Mouse (Mus musculus): Measurements from ENCODE around the gene Lypd5.

Lypd5 gene

DNA sequence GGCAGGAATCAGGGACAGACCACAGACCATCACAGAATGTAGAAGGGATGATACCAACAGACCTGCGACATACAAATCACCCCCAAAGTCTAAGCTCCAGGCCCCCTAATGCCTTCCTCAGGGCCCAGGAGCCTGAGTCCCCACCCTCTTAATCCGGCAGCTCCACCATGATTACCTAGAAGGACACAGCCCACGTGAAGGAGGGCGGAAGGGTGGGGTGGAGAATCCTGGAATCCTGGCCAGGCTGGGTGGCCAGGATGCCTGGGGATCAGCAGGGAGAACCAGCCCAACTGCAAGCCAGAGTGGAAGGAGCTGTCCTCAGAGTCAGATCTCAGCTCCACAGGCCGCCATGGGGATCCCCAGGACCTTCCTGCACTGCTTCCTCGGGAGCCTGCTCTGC is at the start of gene Lypd5:
Gene Lypd5, plus strand, starts transcription at position 301 of the 400 bp plus-strand sequence.
- in situ Hi-C loops (cut with MboI, MseI): no loop called here

DNA sequence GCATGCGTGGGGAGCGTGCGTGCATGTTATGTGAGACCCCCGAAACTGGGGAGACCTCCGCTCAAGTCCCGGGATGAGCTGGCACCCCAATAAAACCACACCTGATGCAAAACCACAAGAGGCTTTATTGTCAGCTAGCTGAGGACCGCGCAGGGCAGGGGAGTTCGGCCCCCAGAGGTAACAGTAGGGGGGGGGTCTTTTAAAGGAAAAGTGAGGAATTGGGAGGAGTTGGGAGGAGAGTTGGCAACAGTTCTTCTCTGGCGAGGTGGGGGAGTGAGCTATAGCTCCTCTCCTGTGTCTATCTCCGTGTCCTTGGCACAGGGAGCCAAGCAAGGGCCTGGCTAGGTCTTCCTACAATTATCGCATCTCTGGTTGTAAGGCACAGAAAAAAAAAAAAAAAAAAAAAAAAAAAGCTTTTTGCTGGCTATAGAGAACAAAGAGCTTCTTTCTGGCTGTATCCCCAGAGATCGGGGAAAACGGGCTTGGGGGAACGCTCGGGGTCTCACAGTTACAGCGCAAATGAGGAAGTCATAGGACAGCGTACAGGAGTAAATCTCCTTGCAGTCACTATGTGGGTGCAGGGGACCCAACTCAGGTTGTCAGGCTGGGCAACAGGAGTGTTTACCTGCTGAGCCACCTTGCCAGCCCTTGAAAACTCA is 49.0 kb upstream of the Lypd5 start:
- in situ Hi-C loops (cut with MboI, MseI): loop anchor here (10.0 kb wide), 1 partner anchor 335 kb away; no protein-coding TSS in a partner anchor

DNA sequence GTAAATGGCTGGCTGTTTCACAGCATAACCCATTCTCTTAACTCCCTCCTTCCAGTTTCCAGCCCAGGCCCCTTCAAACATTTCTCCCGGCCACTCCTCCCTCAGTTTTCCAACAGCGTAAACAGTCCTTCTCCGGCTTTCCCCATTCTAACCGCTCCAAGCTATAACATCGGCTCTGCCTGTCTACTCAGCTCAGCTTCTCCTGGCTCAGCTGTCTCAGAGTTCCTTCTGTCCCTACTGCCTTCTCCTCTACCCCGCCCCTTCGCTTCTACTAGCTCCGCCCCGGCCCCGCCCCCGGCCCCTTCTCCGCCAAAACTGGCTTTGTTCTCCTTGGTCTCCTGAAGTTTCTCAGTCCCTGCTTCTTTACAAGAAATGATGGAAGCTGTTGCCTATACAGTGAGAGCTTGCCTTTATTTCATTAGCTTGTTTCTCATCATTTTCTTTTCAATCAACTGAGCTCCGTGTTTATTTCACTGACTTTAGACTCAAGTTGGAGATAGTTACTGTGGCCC is 48.2 kb upstream of the Lypd5 start, which contains the start of gene Zfp61:
Gene Zfp61, minus strand, starts transcription at position 462 of the 512 bp plus-strand sequence.
- in situ Hi-C loops (cut with MboI, MseI): no loop called here

DNA sequence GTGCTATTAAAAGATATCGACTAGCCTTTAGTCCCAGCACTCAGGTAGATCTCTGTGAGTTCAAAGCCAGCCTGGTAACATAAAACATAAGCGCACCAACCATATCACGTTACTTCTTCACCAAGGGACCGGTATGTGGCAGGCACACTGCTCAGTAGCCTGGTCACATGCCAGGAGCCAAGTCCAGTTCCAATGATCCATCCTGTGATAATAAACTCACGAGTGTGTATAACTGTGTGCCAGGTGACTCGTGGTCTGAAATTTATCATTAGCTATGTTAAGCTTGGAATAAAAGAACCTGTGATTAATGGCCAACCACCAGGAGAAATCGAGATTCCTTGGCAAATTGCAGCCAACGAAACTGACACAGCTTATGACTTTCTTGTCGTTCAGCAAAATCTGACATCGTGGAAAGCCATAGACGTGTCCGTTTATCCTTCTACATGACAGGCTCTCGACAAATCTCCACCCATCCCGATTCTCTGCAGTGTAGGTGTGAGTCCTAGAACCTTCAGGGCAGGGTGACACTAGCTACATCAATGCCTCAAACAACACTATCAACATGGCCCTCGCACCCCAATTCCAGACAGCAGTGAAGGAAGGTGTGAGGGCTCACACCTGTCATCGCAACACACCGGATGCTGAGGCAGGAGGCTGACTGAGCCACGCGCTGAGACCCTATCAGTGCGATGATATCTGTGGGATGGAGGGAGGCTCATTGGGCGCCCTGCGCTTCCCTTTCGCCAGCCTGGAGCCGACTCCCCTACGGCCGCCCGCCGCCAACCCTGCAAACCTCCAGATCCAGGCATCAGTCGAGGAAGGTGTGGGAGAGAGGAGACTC is 33.0 kb upstream of the Lypd5 start:
- in situ Hi-C loops (cut with MboI, MseI): no loop called here

DNA sequence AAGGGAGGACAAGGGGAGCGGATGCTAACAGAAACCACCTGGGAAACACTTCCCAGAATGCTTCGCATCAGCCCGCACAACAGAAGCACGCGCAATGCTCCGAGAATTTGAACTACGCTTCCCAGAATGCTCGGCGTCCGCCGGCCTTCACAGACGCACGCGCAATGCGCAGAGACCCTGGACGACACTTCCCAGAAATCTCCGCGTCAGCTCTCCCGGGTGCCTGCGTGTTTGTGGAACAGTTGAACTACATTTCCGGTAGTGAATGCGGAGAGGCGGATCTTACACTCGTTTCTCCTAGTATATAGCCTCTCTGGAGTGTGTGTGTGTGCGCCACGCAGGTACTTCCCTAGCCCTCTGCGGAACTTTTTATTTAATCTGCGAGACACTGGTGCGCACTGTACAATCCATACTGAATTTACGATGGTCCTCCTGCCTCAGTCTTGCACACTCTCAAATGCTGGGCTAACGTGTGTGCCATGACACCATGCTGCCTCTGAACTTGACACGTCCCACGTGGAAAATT is 32.4 kb upstream of the Lypd5 start, which contains the start of gene Zfp94:
Gene Zfp94, minus strand, starts transcription at position 100 of the 526 bp plus-strand sequence.
- in situ Hi-C loops (cut with MboI, MseI): no loop called here

DNA sequence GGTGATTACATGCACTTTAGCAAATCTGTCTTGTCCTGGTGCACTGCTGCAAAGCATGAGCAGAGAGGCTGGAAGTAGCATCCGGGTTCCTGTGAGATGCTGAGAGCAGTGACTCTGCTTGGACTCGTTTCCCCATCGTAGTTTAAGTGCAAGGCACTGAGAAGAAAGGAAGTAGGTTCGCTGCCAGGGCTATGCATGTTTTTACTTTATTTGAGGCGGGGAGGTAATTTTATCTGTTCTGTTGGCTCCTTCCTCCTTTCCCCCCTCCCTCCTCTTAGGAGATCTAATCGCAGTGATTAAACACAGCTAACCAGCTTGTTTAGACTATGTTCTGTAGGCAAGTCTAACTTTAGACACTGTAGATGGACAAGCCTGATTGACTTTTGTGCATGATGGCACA is 30.1 kb upstream of the Lypd5 start:
- in situ Hi-C loops (cut with MboI, MseI): no loop called here

DNA sequence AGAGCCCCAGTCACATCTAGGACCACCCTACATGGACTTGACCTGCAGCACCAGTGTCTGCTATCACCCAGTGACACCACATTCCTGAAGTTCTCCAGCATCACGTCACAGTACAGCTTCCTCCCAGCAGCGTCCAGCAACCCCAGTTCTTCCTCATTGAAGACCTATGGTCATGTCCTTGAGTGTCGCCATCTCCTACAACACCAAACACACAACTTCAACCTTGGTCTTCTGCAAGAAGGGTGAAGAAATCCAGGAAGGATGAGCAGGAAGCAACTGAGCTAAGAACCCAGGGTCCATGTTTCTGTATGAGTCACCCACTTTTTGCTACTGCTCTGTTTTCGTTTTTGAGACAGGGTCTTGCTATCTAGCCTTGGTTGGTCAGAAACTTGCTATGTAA is 26.4 kb upstream of the Lypd5 start:
- in situ Hi-C loops (cut with MboI, MseI): no loop called here

DNA sequence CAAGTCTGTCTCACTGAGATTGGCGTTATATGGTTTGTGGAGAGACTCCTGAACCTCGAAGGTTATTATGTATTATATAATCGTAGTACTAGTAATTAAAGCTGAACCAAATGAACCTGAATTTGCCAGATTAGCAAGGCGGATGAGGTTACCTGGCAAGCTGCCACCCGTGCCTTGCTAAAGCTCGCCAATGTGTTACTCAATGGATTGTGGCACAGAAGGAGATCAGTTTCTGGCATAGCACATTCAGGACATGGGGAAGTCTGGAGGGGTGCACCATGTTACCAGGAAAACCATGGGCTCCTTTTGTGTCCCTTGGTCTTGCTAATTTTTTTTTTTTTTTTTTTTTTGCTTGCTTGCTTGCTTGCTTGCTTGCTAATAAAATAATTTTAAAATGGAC is 23.8 kb upstream of the Lypd5 start:
- in situ Hi-C loops (cut with MboI, MseI): no loop called here

DNA sequence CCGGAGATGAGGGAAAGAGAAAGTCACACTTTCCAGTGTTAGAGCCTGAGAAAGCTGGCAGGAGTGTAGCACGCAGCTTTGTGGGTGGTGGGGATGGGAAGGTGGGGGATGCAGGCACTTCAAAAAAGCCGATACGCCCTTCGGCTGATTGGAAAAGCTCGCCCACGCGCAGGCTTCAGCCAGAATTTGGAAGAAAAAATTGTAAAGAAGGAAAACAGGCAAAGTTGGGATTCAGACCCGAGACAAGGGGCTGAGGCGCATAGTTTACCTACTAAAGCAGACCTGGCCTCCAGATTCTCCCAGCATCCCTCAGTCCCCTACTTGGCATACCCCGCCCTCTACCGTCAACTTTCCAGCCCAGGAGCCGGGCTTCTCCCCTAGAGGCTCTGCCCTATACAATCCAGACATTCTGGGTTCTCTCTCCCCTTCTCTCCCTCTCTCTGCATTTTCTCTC is 23.3 kb upstream of the Lypd5 start:
- in situ Hi-C loops (cut with MboI, MseI): no loop called here

DNA sequence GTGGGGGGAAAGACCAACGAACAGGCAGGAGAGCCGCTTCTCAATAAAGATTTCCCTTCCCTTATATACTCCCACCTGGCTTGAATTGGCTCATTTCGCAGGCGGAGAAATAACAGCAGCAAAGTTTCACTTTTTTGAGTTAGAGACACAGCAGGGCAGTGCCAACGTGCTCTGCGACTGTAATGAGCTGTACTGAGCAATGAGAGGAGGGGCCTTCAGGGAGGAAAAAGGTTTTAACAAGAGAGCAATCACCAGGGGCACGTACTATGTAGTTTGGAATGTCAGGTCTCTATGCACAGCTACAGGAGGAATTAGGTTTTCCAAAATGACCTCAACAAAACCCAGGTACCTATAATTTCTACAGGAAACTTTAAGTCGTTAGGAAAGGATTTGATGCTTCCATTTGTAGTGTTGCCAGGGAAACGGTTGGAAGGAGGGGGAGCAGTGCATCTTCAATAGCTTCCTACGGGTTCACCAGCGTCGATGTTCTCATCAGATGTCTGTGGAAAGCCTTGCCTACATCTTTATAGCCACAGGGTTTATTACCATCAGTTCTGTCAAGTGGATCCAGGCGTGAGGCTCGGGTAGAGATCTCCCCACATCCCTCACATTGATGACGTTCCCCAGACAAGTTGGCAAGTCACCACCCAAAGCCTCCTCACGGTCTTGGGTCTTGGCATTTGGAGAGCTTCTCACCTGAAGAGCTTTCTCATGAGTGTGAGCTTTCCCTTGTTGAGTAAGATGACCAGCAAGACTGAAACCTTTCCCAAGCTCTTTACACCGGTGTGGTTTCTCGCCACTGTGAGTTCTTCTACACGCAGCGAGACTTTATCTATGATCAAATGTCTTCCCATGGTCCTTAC is 22.5 kb upstream of the Lypd5 start:
- in situ Hi-C loops (cut with MboI, MseI): no loop called here

DNA sequence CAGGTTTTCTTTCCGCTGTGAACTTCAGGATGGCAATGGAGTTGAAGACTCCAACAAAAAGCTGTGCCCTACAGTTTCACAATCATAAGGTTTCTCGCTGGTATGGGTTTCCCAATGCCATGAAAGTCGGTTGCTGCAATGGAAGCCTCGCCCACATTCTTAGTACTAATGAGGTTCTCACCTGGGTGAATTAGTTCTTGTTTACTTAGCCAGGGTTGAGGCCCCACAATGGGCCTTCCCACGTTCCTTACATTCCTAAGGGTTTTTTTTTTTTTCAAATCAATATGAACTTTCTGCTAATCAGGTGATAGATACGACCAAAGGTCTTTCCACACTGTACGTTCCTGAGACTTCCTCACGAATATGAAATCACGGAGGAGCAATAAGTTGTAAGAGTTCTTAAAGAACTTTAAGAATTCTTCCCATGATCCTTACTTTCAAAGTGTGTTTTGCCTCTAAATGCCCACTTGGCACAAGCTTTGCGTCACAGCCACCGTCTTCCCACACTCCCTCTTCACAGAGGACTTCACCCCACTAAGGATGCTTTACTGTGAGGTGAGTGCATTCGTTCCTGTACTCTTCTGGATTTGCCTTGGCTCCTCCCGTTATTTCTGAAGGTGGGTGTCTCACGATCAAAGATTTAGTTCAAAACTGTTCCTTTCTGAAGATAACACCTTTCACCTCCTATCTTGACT is 21.6 kb upstream of the Lypd5 start:
- in situ Hi-C loops (cut with MboI, MseI): no loop called here

DNA sequence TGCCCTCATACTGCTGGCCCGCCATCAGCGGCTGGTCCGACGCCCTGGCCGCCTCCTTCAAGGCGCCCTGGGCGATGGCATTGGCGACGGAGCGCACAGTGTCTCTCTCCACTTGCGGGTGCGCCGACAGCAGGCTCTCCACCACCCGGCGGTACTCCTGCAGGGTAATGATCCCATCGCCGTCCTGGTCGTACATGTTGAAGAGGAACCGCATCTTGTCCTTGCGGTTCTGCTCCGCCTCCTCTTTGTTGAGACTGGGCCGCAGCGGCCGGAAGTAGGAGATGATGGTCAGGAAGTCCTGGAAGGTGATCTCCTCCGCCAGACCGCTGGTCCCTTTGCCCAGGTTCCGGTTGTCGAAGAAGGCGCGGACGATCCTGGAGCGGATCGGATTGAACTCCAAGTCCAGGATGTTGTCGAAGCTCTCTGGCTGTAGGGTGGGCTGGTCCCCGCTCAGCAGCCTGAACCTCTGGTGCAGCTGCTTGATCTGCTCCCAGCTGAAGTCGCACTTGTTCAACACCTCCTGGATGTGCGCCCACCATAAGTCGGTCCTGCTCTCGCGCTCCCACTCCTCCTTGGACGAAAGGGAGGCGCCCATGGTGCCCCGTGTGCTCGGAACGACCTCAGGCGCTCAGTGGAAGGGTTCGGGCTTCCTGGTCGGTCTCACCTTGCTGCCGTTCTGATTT is 15.6 kb upstream of the Lypd5 start, which contains the start of gene Tescl:
Gene Tescl, minus strand, starts transcription at position 633 of the 683 bp plus-strand sequence.
- in situ Hi-C loops (cut with MboI, MseI): no loop called here

DNA sequence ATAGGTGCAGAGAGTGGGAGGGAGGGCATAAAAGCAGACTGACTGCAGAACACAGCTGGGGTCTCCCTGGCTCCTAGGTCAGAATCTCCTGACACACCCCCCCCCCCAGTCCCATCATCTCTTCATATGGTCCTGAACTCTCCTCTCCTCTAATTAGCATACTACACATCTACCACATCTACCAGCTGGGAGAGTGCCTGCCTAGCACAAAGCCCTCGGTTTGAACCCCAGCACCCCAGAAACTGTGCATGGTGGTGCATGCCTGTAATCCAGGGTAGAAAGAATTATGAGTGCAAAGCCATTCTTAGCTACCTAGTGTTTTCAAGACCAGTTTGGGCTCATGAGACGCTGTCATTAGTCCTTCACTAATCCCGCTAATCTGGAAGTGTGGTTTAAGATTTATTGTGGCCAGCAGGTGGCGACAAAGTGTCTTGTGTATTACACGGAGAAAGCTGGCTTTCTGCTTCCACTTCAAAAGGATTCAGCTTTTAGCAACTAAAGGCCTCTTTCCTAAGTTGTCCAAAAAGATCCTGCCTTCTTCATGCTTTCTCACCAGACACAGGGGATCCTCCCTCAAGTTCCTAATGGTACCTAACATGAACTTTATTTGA is 13.2 kb upstream of the Lypd5 start:
- in situ Hi-C loops (cut with MboI, MseI): no loop called here

DNA sequence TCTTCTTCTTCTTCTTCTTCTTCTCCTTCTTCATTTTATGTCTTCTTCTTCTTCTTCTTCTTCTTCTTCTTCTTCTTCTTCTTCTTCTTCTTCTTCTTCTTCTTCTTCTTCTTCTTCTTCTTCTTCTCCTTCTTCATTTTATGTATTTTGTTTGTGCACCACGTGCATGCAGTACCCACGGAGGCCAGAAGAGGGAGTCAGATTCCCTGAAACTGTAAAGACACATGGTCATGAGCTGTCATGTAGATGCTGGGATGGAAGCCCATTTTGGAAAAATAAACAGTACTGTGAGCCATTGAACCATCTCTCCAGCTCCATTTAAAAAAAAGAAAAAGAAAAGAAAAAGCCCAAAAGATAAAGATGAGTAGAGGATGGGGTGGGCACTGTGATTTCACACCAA is 10.8 kb upstream of the Lypd5 start:
- in situ Hi-C loops (cut with MboI, MseI): no loop called here

DNA sequence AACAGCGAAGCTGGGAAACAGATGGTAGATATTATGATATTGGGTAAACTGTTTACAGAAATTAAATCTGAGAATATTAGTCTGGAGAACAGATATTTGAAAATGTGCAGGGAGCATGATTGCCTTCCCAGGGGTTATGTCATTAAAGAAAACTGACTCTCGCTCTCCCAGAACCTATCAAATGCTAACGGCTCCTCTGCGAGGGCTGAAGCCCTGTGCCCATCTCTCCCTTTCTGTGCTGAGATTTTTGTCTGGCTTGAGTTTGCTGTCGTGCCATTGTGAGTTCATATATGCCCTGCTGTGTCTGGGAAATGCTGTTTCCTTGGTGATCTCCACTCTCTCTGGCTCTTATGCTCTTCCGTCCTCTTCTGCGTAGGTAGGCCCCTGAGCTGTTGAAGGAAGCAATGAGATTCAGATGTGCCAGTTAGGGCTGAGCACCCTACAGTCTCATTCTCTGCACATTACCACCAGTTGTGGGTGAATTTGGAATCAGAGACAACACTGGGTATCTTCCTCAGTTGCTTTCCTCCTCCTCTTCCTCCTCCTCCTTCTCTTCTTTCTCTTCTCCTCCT is 5.2 kb upstream of the Lypd5 start:
- in situ Hi-C loops (cut with MboI, MseI): no loop called here

DNA sequence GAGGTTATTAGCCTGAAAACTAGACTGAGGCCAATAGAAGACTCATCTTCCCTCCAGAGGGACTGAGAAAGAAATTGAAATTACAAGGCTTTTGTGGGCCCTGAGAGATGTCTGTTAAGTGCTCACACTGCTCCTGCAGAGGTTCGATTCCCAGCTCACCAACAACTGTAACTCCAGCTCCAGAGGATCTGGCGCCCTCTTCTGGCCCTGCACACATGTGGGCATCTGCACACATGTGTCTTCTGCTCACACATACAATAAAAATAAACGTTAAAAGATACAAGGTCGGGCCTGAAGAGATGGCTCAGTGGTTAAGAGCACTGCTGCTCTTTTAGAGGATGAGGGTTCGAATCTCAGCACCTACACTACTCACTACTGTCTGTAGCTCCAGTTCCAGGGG is 2.6 kb upstream of the Lypd5 start:
- in situ Hi-C loops (cut with MboI, MseI): no loop called here

DNA sequence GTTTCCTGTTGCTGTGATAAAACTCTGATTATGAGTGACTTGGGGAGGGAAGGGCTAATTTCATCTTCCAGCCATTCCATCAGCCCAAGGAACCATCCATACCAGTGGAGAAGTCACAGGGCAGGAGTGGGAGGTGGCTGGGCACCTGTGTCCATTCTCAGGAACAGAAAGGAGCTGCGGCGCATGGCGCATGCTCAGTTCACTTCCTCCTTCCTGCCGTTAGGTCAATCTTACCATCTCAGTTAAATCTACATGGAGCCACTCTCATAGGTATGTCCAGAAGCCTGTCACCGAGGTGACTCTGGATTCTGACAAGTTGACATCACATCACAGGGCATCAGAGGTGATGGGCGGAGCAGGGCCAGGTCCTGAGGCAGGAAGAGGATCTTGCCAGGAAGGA is 6.7 kb downstream of the Lypd5 start:
- in situ Hi-C loops (cut with MboI, MseI): loop anchor here (5.0 kb wide), 1 partner anchor 388 kb away; no protein-coding TSS in a partner anchor

DNA sequence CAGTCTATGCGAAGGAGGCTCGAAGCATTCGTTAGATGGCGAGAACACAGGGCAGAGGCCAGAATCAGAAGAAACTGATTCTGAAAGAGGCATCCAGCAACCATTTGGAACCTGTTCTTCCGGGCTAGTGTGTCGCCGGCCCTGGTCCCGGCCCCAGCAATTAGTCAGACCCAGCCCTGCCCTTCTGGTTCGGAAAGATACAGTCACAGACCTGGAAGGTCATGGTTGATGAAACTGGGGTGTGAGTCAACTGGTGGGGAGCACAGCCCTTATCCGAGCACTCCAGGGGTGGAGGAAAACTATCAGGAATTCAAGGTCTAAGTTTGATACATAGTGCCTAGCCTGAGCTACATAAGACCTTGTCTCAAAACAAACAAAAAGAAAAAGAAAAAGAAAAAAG is 7.1 kb downstream of the Lypd5 start:
- in situ Hi-C loops (cut with MboI, MseI): loop anchor here (5.0 kb wide), 1 partner anchor 389 kb away; no protein-coding TSS in a partner anchor

DNA sequence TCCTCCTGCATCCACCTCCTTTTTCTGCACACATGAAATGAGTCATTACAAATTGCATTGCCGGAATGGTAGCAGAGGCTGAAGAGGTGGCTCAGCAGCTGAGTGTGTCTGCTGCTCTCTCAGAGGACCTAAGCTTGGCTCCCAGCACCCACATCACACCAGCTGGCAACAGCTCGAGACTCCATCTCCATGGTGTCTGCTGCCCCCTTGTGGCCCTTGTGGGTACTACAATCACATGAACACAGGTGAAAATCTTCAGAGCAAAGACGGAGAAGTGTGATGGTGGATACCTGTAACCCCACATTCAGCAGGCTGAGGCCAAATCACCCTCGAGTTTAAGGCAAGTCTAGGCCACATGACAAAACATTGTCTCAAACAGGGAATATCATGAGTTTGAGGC is 8.9 kb downstream of the Lypd5 start:
- in situ Hi-C loops (cut with MboI, MseI): loop anchor here (5.0 kb wide), 1 partner anchor 391 kb away; no protein-coding TSS in a partner anchor
